Mouse (Mus musculus): ENCODE measurements around the gene Nemp1. TPM values are rescaled to one million over a fixed set of nuclear protein-coding genes. Genes with fewer than 3 reads are reported as not detected.

Gene Nemp1
- polyA plus RNA-seq, 1 experiment, result not detected

GRCm38 (mm10) chr10:127661291-127661914 lies 5.3 kb upstream of the Nemp1 start:
- 30% methylated on average over 14 of the region's 14 CpGs for WGBS
- TF ChIP-seq POLR2A (IDR thresholded peaks at IDR 0.05; ENCODE audit: insufficient read depth, low read depth, low read length) (no peak), CTCF (IDR thresholded peaks at IDR 0.05; ENCODE audit: insufficient read depth, low read depth, low read length) (no peak)
- peak overlapping the region; percentile 79 for H3K27ac ChIP-seq (ENCODE audit: insufficient read depth, low read depth, low read length)
- H3K4me1 ChIP-seq (ENCODE audit: control insufficient read depth, insufficient read depth, low read length), result peaks cover 60% of the 10 kb centered on the region
- H3K4me3 ChIP-seq (ENCODE audit: insufficient read depth, low read depth, low read length), result peak overlapping the region; percentile 24

DNA sequence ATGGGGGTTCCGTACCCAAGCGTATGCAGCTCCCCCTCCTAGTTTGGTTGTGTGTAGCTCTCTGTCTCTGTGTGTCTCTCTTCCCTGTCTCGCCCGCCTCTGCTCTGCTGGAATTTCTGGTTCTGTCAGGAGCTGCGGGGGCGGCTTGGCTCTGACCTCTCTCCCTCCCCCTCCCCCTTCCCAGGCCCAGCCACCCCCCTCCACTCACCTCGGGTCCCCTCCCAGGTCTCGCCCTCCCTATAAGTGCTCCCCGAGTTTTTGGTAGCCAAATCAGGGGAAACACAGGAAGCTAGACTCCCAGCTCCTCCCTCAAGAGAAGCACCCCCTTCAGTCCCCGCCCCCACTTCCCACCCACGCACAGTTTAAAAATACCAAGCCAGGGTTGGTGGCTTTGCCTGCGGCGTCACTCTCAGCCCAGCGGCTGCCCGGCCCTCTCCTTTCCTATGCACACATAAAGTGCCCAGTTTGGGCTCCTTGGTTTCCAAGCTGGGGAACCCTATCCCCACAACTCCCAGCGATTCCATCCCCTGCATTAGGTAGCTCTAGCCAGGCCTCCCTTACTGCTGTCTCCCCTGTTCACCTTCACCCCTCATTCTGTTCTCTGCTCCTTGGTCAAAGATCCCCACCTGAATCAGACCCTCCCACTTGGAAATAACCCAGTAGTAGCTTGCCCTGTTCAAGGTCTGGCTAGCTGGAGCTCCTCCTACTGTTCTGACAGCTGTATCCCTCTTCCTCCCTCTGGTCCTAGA lies 4.6 kb upstream of the Nemp1 start:
- 6% methylated on average over 16 of the region's 16 CpGs for WGBS
- H3K27ac ChIP-seq (ENCODE audit: insufficient read depth, low read depth, low read length), result peak overlapping the region; percentile 79

GRCm38 (mm10) chr10:127662666-127663253 lies 3.9 kb upstream of the Nemp1 start:
- Histone ChIP-seq H3K4me1 (ENCODE audit: control insufficient read depth, insufficient read depth, low read length) (peaks cover 70% of the 10 kb centered on the region), H3K4me3 (ENCODE audit: insufficient read depth, low read depth, low read length) (peak overlapping the region; percentile 20), H3K27ac (ENCODE audit: insufficient read depth, low read depth, low read length) (peak overlapping the region; percentile 79)
- 42% methylated on average over 19 of the region's 19 CpGs for whole genome bisulfite sequencing
- no peak for TF ChIP-seq POLR2A (IDR thresholded peaks at IDR 0.05; ENCODE audit: insufficient read depth, low read depth, low read length)
- peak; percentile 41; the same call in 1 of the 2 replicates for TF ChIP-seq CTCF (IDR thresholded peaks at IDR 0.05; ENCODE audit: insufficient read depth, low read depth, low read length)

More for the DNA sequence above, 4.6 kb upstream of the Nemp1 start:
- Histone ChIP-seq H3K4me1 (ENCODE audit: control insufficient read depth, insufficient read depth, low read length) (peaks cover 64% of the 10 kb centered on the region), H3K4me3 (ENCODE audit: insufficient read depth, low read depth, low read length) (peak overlapping the region; percentile 24)
- TF ChIP-seq POLR2A (IDR thresholded peaks at IDR 0.05; ENCODE audit: insufficient read depth, low read depth, low read length) (no peak), CTCF (IDR thresholded peaks at IDR 0.05; ENCODE audit: insufficient read depth, low read depth, low read length) (no peak)

GRCm38 (mm10) chr10:127663590-127663989 lies 3.1 kb upstream of the Nemp1 start:
- Histone ChIP-seq H3K4me1 (ENCODE audit: control insufficient read depth, insufficient read depth, low read length) (peaks cover 73% of the 10 kb centered on the region), H3K4me3 (ENCODE audit: insufficient read depth, low read depth, low read length) (no peak overlapping the region), H3K27ac (ENCODE audit: insufficient read depth, low read depth, low read length) (peak overlapping the region; percentile 18; the same call in 1 of the 2 replicates)
- WGBS, result 44% methylated on average over 5 of the region's 5 CpGs
- TF ChIP-seq CTCF (IDR thresholded peaks at IDR 0.05; ENCODE audit: insufficient read depth, low read depth, low read length) (no peak), POLR2A (IDR thresholded peaks at IDR 0.05; ENCODE audit: insufficient read depth, low read depth, low read length) (no peak)

DNA sequence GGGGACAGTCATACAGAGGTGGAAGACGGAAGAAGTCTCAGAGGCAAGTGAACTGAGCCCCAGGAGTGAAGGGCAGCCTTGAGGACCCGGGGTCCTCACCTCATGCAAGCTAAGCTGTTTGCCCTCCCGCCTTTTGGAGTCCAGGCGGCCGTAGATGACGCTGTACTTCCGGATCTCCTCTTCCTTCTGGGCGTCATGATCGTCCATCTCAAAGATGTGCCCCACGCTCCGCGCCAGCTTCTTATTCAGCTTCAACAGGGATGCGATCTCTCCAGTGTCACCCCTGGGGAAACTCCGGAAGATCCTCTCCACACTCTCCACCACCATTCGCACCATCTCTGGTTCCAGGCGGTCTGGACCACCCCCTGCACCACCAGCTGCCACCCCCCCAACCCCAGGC lies 2.5 kb upstream of the Nemp1 start:
- Histone ChIP-seq H3K27ac (ENCODE audit: insufficient read depth, low read depth, low read length) (peak overlapping the region; percentile 18; the same call in 1 of the 2 replicates), H3K4me1 (ENCODE audit: control insufficient read depth, insufficient read depth, low read length) (peaks cover 79% of the 10 kb centered on the region), H3K4me3 (ENCODE audit: insufficient read depth, low read depth, low read length) (peak overlapping the region; percentile 64)
- WGBS, result 53% methylated on average over 16 of the region's 16 CpGs
- no peak for TF ChIP-seq CTCF (IDR thresholded peaks at IDR 0.05; ENCODE audit: insufficient read depth, low read depth, low read length)
- TF ChIP-seq POLR2A (IDR thresholded peaks at IDR 0.05; ENCODE audit: insufficient read depth, low read depth, low read length), result no peak

GRCm38 (mm10) chr10:127664891-127665290 lies 1.8 kb upstream of the Nemp1 start:
- Histone ChIP-seq H3K4me3 (ENCODE audit: insufficient read depth, low read depth, low read length) (peak overlapping the region; percentile 64), H3K27ac (ENCODE audit: insufficient read depth, low read depth, low read length) (no peak overlapping the region), H3K4me1 (ENCODE audit: control insufficient read depth, insufficient read depth, low read length) (peaks cover 76% of the 10 kb centered on the region)
- 55% methylated on average over 13 of the region's 13 CpGs for WGBS
- TF ChIP-seq POLR2A (IDR thresholded peaks at IDR 0.05; ENCODE audit: insufficient read depth, low read depth, low read length) (no peak), CTCF (IDR thresholded peaks at IDR 0.05; ENCODE audit: insufficient read depth, low read depth, low read length) (no peak)

DNA sequence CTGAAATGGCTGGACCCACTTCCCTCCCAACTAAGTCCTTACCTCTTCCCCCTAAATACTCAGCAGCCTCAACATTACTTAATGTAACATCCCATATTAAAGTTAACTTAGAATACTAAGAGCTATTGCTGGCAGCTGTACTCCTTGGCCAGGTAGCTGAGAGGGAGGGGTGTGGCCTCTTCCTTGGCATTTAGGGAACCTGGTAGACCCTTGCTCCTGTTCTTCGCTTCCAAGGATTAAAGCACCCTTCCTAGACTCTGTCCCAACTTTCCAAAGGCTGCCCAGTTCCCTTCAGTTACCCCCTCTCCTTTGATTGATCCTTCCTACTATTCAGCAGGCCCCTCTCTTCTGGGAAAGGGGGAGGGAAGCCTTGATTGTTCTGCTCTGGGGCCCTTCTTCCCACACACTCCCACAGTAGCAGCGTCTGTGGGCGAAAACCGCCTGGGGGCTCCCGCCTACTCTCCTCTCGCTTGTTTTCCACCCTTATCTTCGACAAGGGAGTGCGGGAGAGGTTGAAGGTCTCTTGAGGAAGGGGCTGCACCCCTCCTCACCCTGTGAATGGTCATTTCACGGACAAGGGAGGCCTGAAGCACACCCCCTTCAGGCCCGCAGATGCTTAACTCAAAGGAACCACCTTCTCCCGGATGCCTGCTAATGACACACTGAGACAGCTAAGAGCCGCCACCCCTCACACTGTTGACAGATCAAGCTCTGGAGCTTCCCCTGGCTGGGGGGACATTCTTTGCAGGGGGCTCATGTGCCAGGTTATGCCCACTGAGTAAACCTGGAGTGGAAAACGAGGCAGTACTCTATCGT lies 1.1 kb upstream of the Nemp1 start:
- Histone ChIP-seq H3K4me1 (ENCODE audit: control insufficient read depth, insufficient read depth, low read length) (peaks cover 75% of the 10 kb centered on the region), H3K27ac (ENCODE audit: insufficient read depth, low read depth, low read length) (peak overlapping the region; percentile 91), H3K4me3 (ENCODE audit: insufficient read depth, low read depth, low read length) (peak overlapping the region; percentile 64)
- TF ChIP-seq POLR2A (IDR thresholded peaks at IDR 0.05; ENCODE audit: insufficient read depth, low read depth, low read length), result no peak
- TF ChIP-seq CTCF (IDR thresholded peaks at IDR 0.05; ENCODE audit: insufficient read depth, low read depth, low read length), result no peak
- 22% methylated on average over 14 of the region's 14 CpGs for WGBS

DNA sequence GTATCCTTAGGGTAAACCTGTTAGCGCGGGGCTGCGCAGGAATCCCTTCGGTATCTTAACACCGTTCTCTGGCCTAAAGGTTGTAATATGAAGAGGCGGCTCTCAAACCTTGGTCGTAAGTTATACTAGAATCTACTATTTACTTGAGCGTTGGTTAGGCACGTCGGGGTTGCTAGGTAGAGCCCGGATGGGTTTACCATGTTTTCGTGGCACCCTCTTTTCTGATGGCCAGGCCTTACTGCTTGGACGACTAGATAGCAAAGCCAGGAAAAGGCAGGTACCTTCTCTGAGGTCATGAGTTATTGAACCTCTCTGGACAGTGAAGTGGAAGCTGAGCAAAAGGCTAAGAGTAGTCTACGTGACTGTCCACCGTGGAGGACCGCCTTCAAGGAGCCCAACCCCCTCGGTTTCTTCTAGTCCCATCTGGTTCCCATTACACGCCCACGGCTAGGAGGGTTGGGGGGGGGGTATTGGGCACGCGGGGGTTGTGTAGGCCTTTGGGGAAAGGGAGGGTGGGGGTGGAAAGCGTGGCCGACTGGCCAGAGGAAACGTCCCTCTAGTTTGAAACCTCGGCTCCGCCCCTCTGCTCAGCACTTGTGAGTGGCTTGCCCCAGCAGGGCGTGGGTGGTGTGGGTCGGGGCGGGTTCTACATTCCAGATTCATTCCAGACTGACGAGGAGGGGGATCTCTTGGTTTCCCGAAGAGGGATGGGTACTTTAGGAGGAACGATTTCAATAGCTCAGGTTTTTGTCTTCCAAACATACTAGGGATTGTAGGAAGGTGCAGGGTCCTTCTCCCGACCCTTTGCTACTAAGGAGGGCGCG lies 780 bp downstream of the Nemp1 start:
- 5% methylated on average over 35 of the region's 35 CpGs for WGBS
- Histone ChIP-seq H3K27ac (ENCODE audit: insufficient read depth, low read depth, low read length) (peak overlapping the region; percentile 91), H3K4me1 (ENCODE audit: control insufficient read depth, insufficient read depth, low read length) (peaks cover 59% of the 10 kb centered on the region), H3K4me3 (ENCODE audit: insufficient read depth, low read depth, low read length) (peak overlapping the region; percentile 64)
- TF ChIP-seq CTCF (IDR thresholded peaks at IDR 0.05; ENCODE audit: insufficient read depth, low read depth, low read length) (no peak), POLR2A (IDR thresholded peaks at IDR 0.05; ENCODE audit: insufficient read depth, low read depth, low read length) (no peak)

All from olfactory bulb, adult 2 months (tissue).